Mouse (Mus musculus) lung, postnatal 36 days (tissue): ENCODE measurements around the gene Tk1.
"Not testable (repeated sequence)": the region's sequence is repeated elsewhere in the genome, so short reads cannot be mapped to it uniquely, and the experiment has no call there.

ENCODE experiments used
- DNase-seq: peaks from one replicate; pipeline ENCODE4 v3.0.0; 2022; ENCODE audit warnings: mixed read lengths

The Tk1 gene

DNA sequence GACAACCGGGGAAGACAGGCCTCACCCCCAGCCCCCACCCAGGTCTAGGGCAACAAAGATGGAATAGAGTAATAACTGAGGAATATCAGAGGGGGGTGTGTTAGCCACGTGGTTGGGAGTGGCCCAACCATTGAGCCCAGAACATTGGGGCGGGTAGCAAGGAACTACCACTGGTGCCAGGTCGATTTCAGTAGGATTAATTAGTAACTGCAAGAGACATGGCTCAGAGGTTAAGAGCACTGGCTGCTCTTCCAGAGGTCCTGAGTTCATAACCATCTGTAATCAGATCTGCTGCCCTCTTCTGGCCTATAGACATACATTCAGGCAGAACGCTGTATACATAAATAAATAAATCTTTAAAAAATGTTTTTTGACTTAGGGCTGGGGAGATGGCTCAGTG, 20.7 kb upstream of the Tk1 start:
- peak; percentile 23 for DNase-seq

DNA sequence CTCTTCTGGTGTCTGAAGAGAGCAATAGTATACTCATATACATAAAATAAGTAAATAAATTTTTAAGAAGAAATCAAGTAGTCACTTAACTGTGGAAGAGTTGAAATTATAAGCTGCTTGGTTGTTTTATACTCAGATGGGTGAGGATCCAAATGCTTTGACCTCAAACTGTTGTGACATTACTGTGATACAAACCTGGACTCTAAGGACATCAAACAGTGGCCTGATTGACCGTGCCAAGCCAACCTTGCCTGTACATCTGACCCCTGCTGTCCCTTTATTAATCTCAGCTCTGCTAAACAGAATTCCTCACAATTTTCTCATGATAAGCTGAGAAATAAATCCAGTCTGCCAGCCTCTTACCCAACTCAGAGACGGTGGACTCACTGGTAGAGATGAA, 19.8 kb upstream of the Tk1 start:
- DNase-seq: no peak

- DNase-seq: no peak
Measured at GRCm38 (mm10) chr11:117844997-117845396, 19.1 kb upstream of the Tk1 start.

DNA sequence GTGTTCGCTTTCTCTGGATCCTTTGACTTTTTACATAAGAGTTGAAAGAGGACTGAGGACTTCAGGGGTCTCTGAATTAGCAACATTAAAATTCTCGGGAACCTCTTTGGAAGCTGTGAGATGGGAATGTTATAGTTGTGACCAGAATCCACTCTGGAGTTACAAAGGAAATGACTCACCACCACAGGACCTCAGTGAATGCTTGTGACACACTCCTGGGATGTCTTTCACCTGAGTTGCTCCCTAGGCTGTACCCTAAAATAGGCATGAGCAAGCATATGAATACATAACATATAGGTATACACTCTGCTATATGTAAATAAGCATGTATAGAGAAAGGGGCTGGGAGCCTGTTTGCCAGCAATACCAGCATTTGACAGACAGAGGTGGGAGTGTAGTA, 17.5 kb upstream of the Tk1 start:
- DNase-seq: no peak

DNA sequence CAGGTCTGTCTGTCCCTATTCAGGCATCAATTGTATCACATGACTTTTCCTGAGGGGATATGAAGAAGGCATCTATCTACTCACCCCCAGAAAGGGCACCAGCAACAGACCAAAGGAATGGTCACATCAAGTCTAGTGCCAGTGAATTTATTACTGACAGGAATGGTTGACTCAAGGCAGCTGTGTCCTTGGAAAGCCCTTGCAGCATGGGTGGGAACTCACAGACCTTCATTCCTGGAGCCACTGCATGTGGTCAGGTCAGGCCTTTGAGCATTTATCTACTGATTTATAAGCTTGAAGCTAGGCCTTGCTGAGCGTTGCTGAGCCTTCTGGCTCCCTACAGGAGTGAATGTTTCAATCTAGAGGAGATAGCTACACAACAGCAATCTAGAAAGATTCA, 15.0 kb upstream of the Tk1 start:
- DNase-seq: no peak

GRCm38 (mm10) chr11:117839021-117839420, 13.1 kb upstream of the Tk1 start:
- DNase-seq: no peak

DNA sequence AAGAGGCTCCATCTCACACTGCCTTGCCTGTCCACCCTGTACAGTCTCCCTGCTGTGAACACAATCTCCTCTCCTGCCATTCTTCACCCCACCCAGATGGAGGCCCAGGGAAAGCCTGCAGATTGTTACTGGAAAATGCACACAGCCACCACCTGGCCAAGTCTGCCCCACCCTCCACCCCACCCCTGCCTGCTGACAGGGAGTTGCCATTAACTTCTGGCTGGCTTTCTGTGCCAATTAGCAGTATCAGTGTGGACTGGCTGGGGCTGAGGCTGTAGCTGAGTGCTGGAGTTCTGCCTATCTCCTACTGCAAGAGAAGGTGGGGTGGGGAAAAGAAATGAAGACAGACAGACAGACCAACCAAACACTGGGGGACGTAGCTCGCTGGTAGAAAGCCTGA, 12.7 kb upstream of the Tk1 start:
- DNase-seq: no peak

GRCm38 (mm10) chr11:117836306-117836705, 10.4 kb upstream of the Tk1 start:
- DNase-seq: peak; percentile 70

GRCm38 (mm10) chr11:117834086-117834485, 8.2 kb upstream of the Tk1 start:
- DNase-seq: no peak

DNA sequence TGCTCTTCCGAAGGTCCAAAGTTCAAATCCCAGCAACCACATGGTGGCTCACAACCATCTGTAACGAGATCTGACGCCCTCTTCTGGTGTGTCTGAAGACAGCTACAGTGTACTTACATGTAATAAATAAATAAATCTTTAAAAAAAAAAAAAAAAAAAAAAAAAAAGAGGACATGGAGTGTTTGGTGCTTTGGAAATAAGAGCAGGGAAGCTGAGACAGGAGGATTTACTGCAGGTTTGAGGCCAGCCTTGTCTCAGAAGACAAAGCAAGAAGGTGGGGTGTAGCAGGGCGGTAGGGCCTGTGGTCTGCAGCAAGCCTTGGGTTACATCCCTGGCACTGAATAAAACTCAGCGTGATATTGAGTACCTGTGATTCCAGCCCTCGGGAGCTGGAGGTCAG, 7.6 kb upstream of the Tk1 start:
- DNase-seq: not testable (repeated sequence)

- DNase-seq: peak; percentile 91
Measured at GRCm38 (mm10) chr11:117832086-117832969, 6.4 kb upstream of the Tk1 start.

DNA sequence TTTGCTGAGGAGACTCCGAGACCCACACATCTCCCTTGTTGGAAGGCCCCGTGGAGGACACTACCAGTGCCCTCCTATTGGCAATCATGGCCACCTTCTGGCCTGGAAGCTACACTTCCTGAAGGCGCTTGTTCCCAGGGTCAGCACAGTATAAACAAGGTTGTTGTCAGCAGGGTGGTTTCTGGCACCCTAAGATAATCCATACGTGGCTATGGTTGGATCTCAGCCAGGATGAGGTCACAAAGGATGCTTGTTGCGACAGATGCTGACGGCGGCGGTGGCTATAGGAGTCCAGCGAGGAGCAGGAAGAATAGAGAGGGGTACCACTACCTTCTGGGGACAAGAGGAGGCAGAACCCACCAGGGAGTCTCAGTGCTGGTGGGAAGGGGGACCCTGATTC, 4.5 kb upstream of the Tk1 start:
- DNase-seq: peak; percentile 61

DNA sequence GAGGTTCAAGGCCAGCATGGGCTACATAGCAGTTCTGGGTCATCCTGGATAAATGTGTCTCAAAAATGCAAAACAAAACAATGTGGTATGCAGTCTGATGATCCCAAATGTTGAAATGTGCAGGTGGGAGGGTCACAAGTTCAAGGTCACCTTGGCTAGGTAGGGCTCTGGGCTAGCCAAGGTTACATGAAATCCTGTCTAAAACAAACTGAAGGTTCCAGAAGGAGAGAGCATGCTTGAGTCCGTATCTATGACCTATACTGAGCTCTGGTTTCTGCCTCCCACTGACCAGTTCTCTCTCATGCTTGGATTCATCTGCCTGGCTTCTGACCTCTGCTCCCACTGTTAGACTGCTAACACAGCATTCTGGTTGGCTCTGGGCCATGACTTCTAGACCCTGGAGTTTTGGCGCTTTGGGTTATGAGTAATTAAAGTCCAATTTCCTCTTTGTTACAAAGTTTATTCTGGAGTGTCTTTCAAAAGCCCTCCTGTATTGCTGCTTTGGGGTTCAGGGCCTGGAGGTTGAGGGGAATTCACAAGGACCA, 3.9 kb upstream of the Tk1 start:
- DNase-seq: peak; percentile 57

- DNase-seq: peak; percentile 56
Measured at GRCm38 (mm10) chr11:117828888-117829604, 3.2 kb upstream of the Tk1 start.

- peak; percentile 73 for DNase-seq
Measured at GRCm38 (mm10) chr11:117828149-117828887, 2.4 kb upstream of the Tk1 start.

- no peak for DNase-seq
Measured at GRCm38 (mm10) chr11:117827386-117827785, 1.5 kb upstream of the Tk1 start.

DNA sequence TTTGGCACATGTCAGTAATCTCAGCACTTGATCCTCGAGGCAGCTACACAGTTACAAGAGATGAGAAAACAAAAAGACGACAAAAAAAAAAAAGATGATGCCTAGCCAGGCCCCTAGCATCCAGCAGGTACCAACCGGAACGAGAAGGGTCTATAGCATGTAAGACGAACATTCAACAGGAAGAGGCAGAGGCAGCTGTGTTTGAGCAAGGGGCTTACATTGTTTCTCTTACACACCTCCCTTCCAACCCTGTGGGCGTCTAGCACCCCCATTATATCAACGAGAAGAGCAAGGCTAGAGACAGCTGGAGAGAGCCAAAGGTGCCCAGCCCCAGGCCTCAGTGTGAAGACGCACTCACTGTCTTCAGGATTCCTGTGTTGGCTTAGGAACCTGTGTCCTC, 1.0 kb upstream of the Tk1 start:
- DNase-seq: no peak

- no peak for DNase-seq
Measured at GRCm38 (mm10) chr11:117826164-117826563, 272 bp upstream of the Tk1 start.

- peak; percentile 90 for DNase-seq
Measured at GRCm38 (mm10) chr11:117824060-117824969, 1.6 kb downstream of the Tk1 start.

GRCm38 (mm10) chr11:117823411-117823810, 2.5 kb downstream of the Tk1 start:
- no peak for DNase-seq

DNA sequence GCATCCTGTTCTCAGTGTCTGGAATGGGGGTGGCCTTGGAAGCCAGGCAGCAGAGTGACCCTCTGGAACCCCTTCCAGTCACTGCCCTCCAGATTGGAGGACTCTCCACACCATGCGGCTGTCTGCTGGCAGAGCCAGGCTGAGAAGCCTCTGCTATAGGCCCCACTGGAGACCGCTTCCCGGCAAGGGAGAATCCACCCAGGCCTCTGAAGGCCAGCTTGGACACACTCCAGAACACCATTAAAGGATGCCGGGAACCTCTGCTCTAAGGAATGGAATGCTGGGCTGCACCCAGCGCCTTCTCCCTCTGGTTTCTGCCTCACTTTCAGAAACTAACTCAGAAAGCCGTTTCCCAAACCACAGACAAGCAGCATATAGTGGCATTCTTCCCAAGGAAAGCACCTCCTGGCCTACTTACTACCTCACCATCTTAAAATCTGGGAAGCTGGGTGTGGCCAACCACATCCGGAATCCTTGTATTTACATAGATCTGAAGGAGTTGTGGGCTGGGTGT, 3.1 kb downstream of the Tk1 start:
- peak; percentile 67 for DNase-seq

- DNase-seq: no peak
Measured at GRCm38 (mm10) chr11:117821868-117822267, 4.0 kb downstream of the Tk1 start.
